ENCODE assay signal across 24 mouse cellular contexts in genomic region chr7:62392202-62392601, GRCm38 (mm10). TPM values are rescaled to one million over a fixed set of nuclear protein-coding genes. Genes with fewer than 3 reads are reported as not detected.
DNase-seq lines count a peak whose midpoint lies in the region; ATAC-seq and TF ChIP-seq lines count a peak whose summit lies in the region.
"Had no signal": no experiment of that assay in that cellular context is flagged by ENCODE, and none has a peak within 500 bp of the region (broad histone marks: within the 10 kb centered on the region; RNA-seq: fewer than 3 reads in every experiment).

No protein-coding gene starts in this region.

- ATAC-seq in forebrain, embryonic 11.5 days (replicated peaks; ENCODE audit: low FRiP score): peak; percentile 60
- no peak for ATAC-seq in forebrain, embryonic 16.5 days
- ATAC-seq in hindbrain, embryonic 12.5 days (ENCODE audit: low FRiP score): no peak
- ATAC-seq in hindbrain, postnatal 0 days: no peak
- ATAC-seq in midbrain, embryonic 11.5 days (ENCODE audit: low FRiP score): peak; percentile 71; the same call in 1 of the 2 replicates
- no peak for ATAC-seq in midbrain, embryonic 14.5 days (ENCODE audit: low FRiP score, low TSS enrichment)
- ATAC-seq: activated CD4-positive, CD25-positive, alpha-beta regulatory T cell, adult 4 months; CD4-positive, CD25-positive, alpha-beta regulatory T cell, adult 4 months; forebrain, embryonic 14.5 days; forebrain, postnatal 0 days; Patski had no signal

- H3K4me2 ChIP-seq in forebrain, embryonic 11.5 days (ENCODE audit: low read depth, low read length, severe bottlenecking): no peak overlapping the region
- H3K4me2 ChIP-seq in forebrain, embryonic 16.5 days (ENCODE audit: low read length): no peak overlapping the region
- no peak overlapping the region for H3K4me2 ChIP-seq in hindbrain, embryonic 12.5 days (replicated peaks)
- H3K4me2 ChIP-seq in hindbrain, postnatal 0 days (ENCODE audit: low read depth, low read length): no peak overlapping the region
- no peak overlapping the region for H3K4me2 ChIP-seq in midbrain, embryonic 11.5 days
- no peak overlapping the region for H3K4me2 ChIP-seq in midbrain, embryonic 14.5 days (ENCODE audit: low read length)
- H3K4me2 ChIP-seq: embryonic facial prominence, embryonic 12.5 days had no signal

- 0 out of 2 replicates have a peak overlapping the region, but pooled peaks have one; percentile 15 for H3K27ac ChIP-seq in forebrain, embryonic 11.5 days (ENCODE audit: low read depth, low read length)
- no peak overlapping the region for H3K27ac ChIP-seq in forebrain, embryonic 16.5 days (ENCODE audit: low read length)
- H3K27ac ChIP-seq in hindbrain, embryonic 12.5 days: 0 out of 2 replicates have a peak overlapping the region, but pooled peaks have one; percentile 7
- no peak overlapping the region for H3K27ac ChIP-seq in hindbrain, postnatal 0 days
- H3K27ac ChIP-seq in midbrain, embryonic 11.5 days (ENCODE audit: low read depth, low read length): peak overlapping the region; percentile 25; the same call in 1 of the 2 replicates
- no peak overlapping the region for H3K27ac ChIP-seq in midbrain, embryonic 14.5 days (replicated peaks; ENCODE audit: low read depth, low read length)
- H3K27ac ChIP-seq: embryonic facial prominence, embryonic 10.5 days; embryonic facial prominence, embryonic 12.5 days had no signal

- no peak overlapping the region for H3K9ac ChIP-seq in forebrain, embryonic 11.5 days (ENCODE audit: low read length)
- H3K9ac ChIP-seq in forebrain, embryonic 16.5 days (replicated peaks; ENCODE audit: low read depth, low read length): no peak overlapping the region
- no peak overlapping the region for H3K9ac ChIP-seq in hindbrain, embryonic 12.5 days
- no peak overlapping the region for H3K9ac ChIP-seq in hindbrain, postnatal 0 days (replicated peaks; ENCODE audit: low read length)
- no peak overlapping the region for H3K9ac ChIP-seq in midbrain, embryonic 11.5 days (ENCODE audit: low read length)
- H3K9ac ChIP-seq in midbrain, embryonic 14.5 days (replicated peaks; ENCODE audit: low read length): no peak overlapping the region
- H3K9ac ChIP-seq: embryonic facial prominence, embryonic 12.5 days; forebrain, postnatal 0 days had no signal

- H3K4me1 ChIP-seq in forebrain, embryonic 11.5 days (replicated peaks; ENCODE audit: control insufficient read depth, insufficient read depth, low read length): peaks cover 3% of the 10 kb centered on the region; the same call in 1 of the 2 replicates
- H3K4me1 ChIP-seq in forebrain, embryonic 16.5 days (replicated peaks; ENCODE audit: control insufficient read depth, insufficient read depth, low read length): no peaks in the 10 kb centered on the region
- H3K4me1 ChIP-seq in hindbrain, embryonic 12.5 days: 0 out of 2 replicates have a peak, but pooled peaks cover 2% of the 10 kb centered on the region
- H3K4me1 ChIP-seq in hindbrain, postnatal 0 days (ENCODE audit: insufficient read depth, low read length): no peaks in the 10 kb centered on the region
- H3K4me1 ChIP-seq in midbrain, embryonic 11.5 days (ENCODE audit: control insufficient read depth, insufficient read depth, low read length): peaks cover 2% of the 10 kb centered on the region; the same call in 1 of the 2 replicates
- no peaks in the 10 kb centered on the region for H3K4me1 ChIP-seq in midbrain, embryonic 14.5 days (ENCODE audit: control insufficient read depth, insufficient read depth, low read length)
- H3K4me1 ChIP-seq: embryonic facial prominence, embryonic 10.5 days; embryonic facial prominence, embryonic 12.5 days had no signal

- no peak for TF ChIP-seq CTCF in hindbrain, postnatal 0 days (IDR thresholded peaks at IDR 0.05; ENCODE audit: low read depth)

- no peaks in the 10 kb centered on the region for H3K27me3 ChIP-seq in forebrain, embryonic 11.5 days (ENCODE audit: control insufficient read depth, insufficient read depth, low read length)
- no peaks in the 10 kb centered on the region for H3K27me3 ChIP-seq in forebrain, embryonic 16.5 days (replicated peaks; ENCODE audit: control insufficient read depth, insufficient read depth, low read length)
- H3K27me3 ChIP-seq in hindbrain, embryonic 12.5 days: no peaks in the 10 kb centered on the region
- H3K27me3 ChIP-seq in hindbrain, postnatal 0 days (ENCODE audit: insufficient read depth, low read length): no peaks in the 10 kb centered on the region
- H3K27me3 ChIP-seq in midbrain, embryonic 11.5 days (ENCODE audit: control insufficient read depth, insufficient read depth, low read length): no peaks in the 10 kb centered on the region
- H3K27me3 ChIP-seq in midbrain, embryonic 14.5 days (ENCODE audit: control insufficient read depth, insufficient read depth, low read length): no peaks in the 10 kb centered on the region
- H3K27me3 ChIP-seq: CH12.LX; embryonic facial prominence, embryonic 12.5 days had no signal

- no peaks in the 10 kb centered on the region for H3K36me3 ChIP-seq in forebrain, embryonic 11.5 days (ENCODE audit: control insufficient read depth, insufficient read depth, low read length)
- no peaks in the 10 kb centered on the region for H3K36me3 ChIP-seq in forebrain, embryonic 16.5 days (ENCODE audit: control insufficient read depth, insufficient read depth)
- H3K36me3 ChIP-seq in hindbrain, embryonic 12.5 days: no peaks in the 10 kb centered on the region
- no peaks in the 10 kb centered on the region for H3K36me3 ChIP-seq in hindbrain, postnatal 0 days (ENCODE audit: insufficient read depth, low read length)
- no peaks in the 10 kb centered on the region for H3K36me3 ChIP-seq in midbrain, embryonic 11.5 days (ENCODE audit: control insufficient read depth, insufficient read depth, low read length)
- no peaks in the 10 kb centered on the region for H3K36me3 ChIP-seq in midbrain, embryonic 14.5 days (ENCODE audit: control insufficient read depth, insufficient read depth, low read length)
- H3K36me3 ChIP-seq: embryonic facial prominence, embryonic 10.5 days; embryonic facial prominence, embryonic 12.5 days; G1E had no signal

- H3K4me3 ChIP-seq in forebrain, embryonic 11.5 days (ENCODE audit: low read depth, low read length): no peak overlapping the region
- no peak overlapping the region for H3K4me3 ChIP-seq in forebrain, embryonic 16.5 days (replicated peaks; ENCODE audit: low read length)
- H3K4me3 ChIP-seq in hindbrain, embryonic 12.5 days: no peak overlapping the region
- no peak overlapping the region for H3K4me3 ChIP-seq in hindbrain, postnatal 0 days (ENCODE audit: low read length)
- H3K4me3 ChIP-seq in midbrain, embryonic 11.5 days (ENCODE audit: low read depth, low read length): no peak overlapping the region
- no peak overlapping the region for H3K4me3 ChIP-seq in midbrain, embryonic 14.5 days (replicated peaks; ENCODE audit: low read depth, low read length)
- H3K4me3 ChIP-seq: embryonic facial prominence, embryonic 10.5 days; embryonic facial prominence, embryonic 12.5 days had no signal

- H3K9me3 ChIP-seq in forebrain, embryonic 11.5 days (ENCODE audit: control insufficient read depth, low read length): no peaks in the 10 kb centered on the region; the same call in 1 of the 2 replicates
- H3K9me3 ChIP-seq in forebrain, embryonic 16.5 days (ENCODE audit: control insufficient read depth, low read length): no peaks in the 10 kb centered on the region
- H3K9me3 ChIP-seq in hindbrain, embryonic 12.5 days (replicated peaks): peaks cover 2% of the 10 kb centered on the region; the same call in 1 of the 2 replicates
- no peaks in the 10 kb centered on the region for H3K9me3 ChIP-seq in hindbrain, postnatal 0 days (ENCODE audit: low read length)
- H3K9me3 ChIP-seq in midbrain, embryonic 11.5 days (ENCODE audit: control insufficient read depth, low read length): 0 out of 2 replicates have a peak, but pooled peaks cover 3% of the 10 kb centered on the region
- H3K9me3 ChIP-seq in midbrain, embryonic 14.5 days (ENCODE audit: control insufficient read depth, low read length): no peaks in the 10 kb centered on the region
- H3K9me3 ChIP-seq: embryonic facial prominence, embryonic 10.5 days; embryonic facial prominence, embryonic 12.5 days; G1E had no signal

- 42% methylated on average over 1 of the region's 1 CpGs for WGBS in forebrain, embryonic 11.5 days
- WGBS in forebrain, embryonic 16.5 days: 35% methylated on average over 1 of the region's 1 CpGs
- 33% methylated on average over 1 of the region's 1 CpGs for WGBS in hindbrain, embryonic 12.5 days
- WGBS in hindbrain, postnatal 0 days: 47% methylated on average over 1 of the region's 1 CpGs
- 35% methylated on average over 1 of the region's 1 CpGs for WGBS in midbrain, embryonic 11.5 days
- 32% methylated on average over 1 of the region's 1 CpGs for WGBS in midbrain, embryonic 14.5 days

- no peak for DNase-seq in forebrain, embryonic 11.5 days (ENCODE audit: low spot score)
- no peak for DNase-seq in hindbrain, postnatal 0 days (ENCODE audit: low spot score)
- no peak for DNase-seq in midbrain, embryonic 11.5 days (ENCODE audit: low spot score, missing footprints)
- no peak for DNase-seq in midbrain, embryonic 14.5 days
- DNase-seq: adrenal gland, adult 8-10 months; adrenal gland, postnatal 14 days; adrenal gland, postnatal 36 days; B cell, adult 2 months; cerebellum, adult 11-12 months; cerebellum, adult 2 months; cerebellum, adult 9-10 months; cerebellum, postnatal 10 days; cerebellum, postnatal 25 days; forebrain, postnatal 0 days had no signal

RNA-seq across cellular contexts. Expression of gene Magel2, which starts 15.4 kb away (rescaled TPM):
- 12.5 and 13.9 TPM in 2 replicates for polyA plus RNA-seq in forebrain, embryonic 11.5 days (2014; fragmentation: Nextera tagmentation; extraction: Ambion mirVana)
- 5.1 and 14.1 TPM in 2 replicates for polyA plus RNA-seq in forebrain, embryonic 16.5 days (2015; fragmentation: Nextera tagmentation; extraction: Ambion mirVana)
- 17.5 and 18.0 TPM in 2 replicates for polyA plus RNA-seq in hindbrain, embryonic 12.5 days (2016; fragmentation: Nextera tagmentation; extraction: Ambion mirVana)
- 17.4 and 18.1 TPM in 2 replicates for total RNA-seq in hindbrain, postnatal 0 days (2014; rRNA removed)
- polyA plus RNA-seq in hindbrain, postnatal 0 days (2015; fragmentation: Nextera tagmentation; extraction: Ambion mirVana): 10.5 and 10.6 TPM in 2 replicates
- 8.6 and 9.6 TPM in 2 replicates for polyA plus RNA-seq in midbrain, embryonic 11.5 days (2014; fragmentation: Nextera tagmentation; extraction: Ambion mirVana)
- polyA plus RNA-seq in midbrain, embryonic 14.5 days (2014; fragmentation: Nextera tagmentation; extraction: Ambion mirVana): 16.2 and 16.3 TPM in 2 replicates
- total RNA-seq: CH12.LX had no signal
- polyA plus RNA-seq: activated CD4-positive, CD25-positive, alpha-beta regulatory T cell, adult 4 months; CD4-positive, CD25-positive, alpha-beta regulatory T cell, adult 4 months; G1E; Patski had no signal

RNA-seq across cellular contexts. Expression of gene Mkrn3, which starts 27.7 kb away (rescaled TPM):
- polyA plus RNA-seq in forebrain, embryonic 11.5 days (2014; fragmentation: Nextera tagmentation; extraction: Ambion mirVana): 19.3 and 20.7 TPM in 2 replicates
- polyA plus RNA-seq in forebrain, embryonic 16.5 days (2015; fragmentation: Nextera tagmentation; extraction: Ambion mirVana): 23.4 and 26.4 TPM in 2 replicates
- polyA plus RNA-seq in hindbrain, embryonic 12.5 days (2016; fragmentation: Nextera tagmentation; extraction: Ambion mirVana): 19.1 and 21.0 TPM in 2 replicates
- total RNA-seq in hindbrain, postnatal 0 days (2014; rRNA removed): 36.5 and 37.8 TPM in 2 replicates
- polyA plus RNA-seq in hindbrain, postnatal 0 days (2015; fragmentation: Nextera tagmentation; extraction: Ambion mirVana): 27.0 and 27.8 TPM in 2 replicates
- polyA plus RNA-seq in midbrain, embryonic 11.5 days (2014; fragmentation: Nextera tagmentation; extraction: Ambion mirVana): 21.9 and 22.4 TPM in 2 replicates
- polyA plus RNA-seq in midbrain, embryonic 14.5 days (2014; fragmentation: Nextera tagmentation; extraction: Ambion mirVana): 21.9 and 22.5 TPM in 2 replicates
- polyA plus RNA-seq: CD4-positive, CD25-positive, alpha-beta regulatory T cell, adult 4 months had no signal

RNA-seq across cellular contexts. Expression of gene Ndn, which starts 45.8 kb away (rescaled TPM):
- 152 and 169 TPM in 2 replicates for polyA plus RNA-seq in forebrain, embryonic 11.5 days (2014; fragmentation: Nextera tagmentation; extraction: Ambion mirVana)
- 349 and 529 TPM in 2 replicates for polyA plus RNA-seq in forebrain, embryonic 16.5 days (2015; fragmentation: Nextera tagmentation; extraction: Ambion mirVana)
- 275 and 288 TPM in 2 replicates for polyA plus RNA-seq in hindbrain, embryonic 12.5 days (2016; fragmentation: Nextera tagmentation; extraction: Ambion mirVana)
- 346 and 362 TPM in 2 replicates for total RNA-seq in hindbrain, postnatal 0 days (2014; rRNA removed)
- polyA plus RNA-seq in hindbrain, postnatal 0 days (2015; fragmentation: Nextera tagmentation; extraction: Ambion mirVana): 520 and 552 TPM in 2 replicates
- polyA plus RNA-seq in midbrain, embryonic 11.5 days (2014; fragmentation: Nextera tagmentation; extraction: Ambion mirVana): 181 and 185 TPM in 2 replicates
- 622 and 693 TPM in 2 replicates for polyA plus RNA-seq in midbrain, embryonic 14.5 days (2014; fragmentation: Nextera tagmentation; extraction: Ambion mirVana)
- total RNA-seq: CH12.LX had no signal
- polyA plus RNA-seq: CD4-positive, CD25-positive, alpha-beta regulatory T cell, adult 4 months had no signal

Comparison
In these comparisons a context has a peak if more than half of its experiments do, and no peak if none do; other contexts are left out.
1. ATAC-seq: peak in forebrain, embryonic 11.5 days (single experiment) and midbrain, embryonic 11.5 days (single experiment); none in forebrain, embryonic 16.5 days (single experiment), hindbrain, embryonic 12.5 days (single experiment), hindbrain, postnatal 0 days (single experiment) and midbrain, embryonic 14.5 days (single experiment).
2. H3K27ac ChIP-seq: peak in forebrain, embryonic 11.5 days (single experiment), hindbrain, embryonic 12.5 days (single experiment) and midbrain, embryonic 11.5 days (single experiment); none in forebrain, embryonic 16.5 days (single experiment), hindbrain, postnatal 0 days (single experiment) and midbrain, embryonic 14.5 days (single experiment).